Mouse (Mus musculus) left cerebral cortex, adult 18-20 months (tissue): ENCODE results near the gene Rab3a. TPM values are rescaled to one million over a fixed set of nuclear protein-coding genes. Genes with fewer than 3 reads are reported as not detected.
A peak's percentile ranks its signal among the peaks of the same experiment; 100 is the strongest.

Source experiments
- DNase-seq, 2 experiments: peaks; one replicate each; pipeline ENCODE4 v3.0.0; 2021 to 2022; ENCODE audit warnings: low spot score in 2 of 2, mixed read lengths in 1 of 2
- total RNA-seq, 2 experiments: library from RNA; stranded (reverse); gene quantifications; 2 replicates each; pipeline ENCODE4 v1.2.3; 2021

Gene Rab3a
- total RNA-seq, 2 experiments from 2014 or later = 870 to 892 TPM

GRCm38 (mm10) chr8:70757523-70758307, 3.2 kb downstream of the Rab3a start:
- peak in 1 of 2 experiments; percentile 36 for DNase-seq

DNA sequence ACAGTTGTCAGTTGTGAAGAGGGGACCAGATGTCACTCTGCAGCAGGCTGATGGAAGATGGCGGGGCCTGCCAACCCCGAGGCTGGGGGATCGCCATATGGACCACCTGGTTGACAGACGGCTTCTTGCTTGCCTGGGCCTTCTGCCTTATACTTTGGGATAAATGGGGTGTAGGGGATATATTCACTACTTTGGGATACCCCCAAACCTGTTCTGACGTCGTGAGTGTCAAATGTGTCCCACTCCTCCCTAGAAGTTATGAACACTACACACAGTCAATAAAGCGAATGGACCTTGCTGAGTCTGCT, 3.8 kb downstream of the Rab3a start:
- DNase-seq = peak in 1 of 2 experiments; percentile 3

- DNase-seq = no peak
Observed at GRCm38 (mm10) chr8:70758616-70759561, 4.4 kb downstream of the Rab3a start.

- DNase-seq = no peak
Observed at GRCm38 (mm10) chr8:70760350-70760749, 5.9 kb downstream of the Rab3a start.

DNA sequence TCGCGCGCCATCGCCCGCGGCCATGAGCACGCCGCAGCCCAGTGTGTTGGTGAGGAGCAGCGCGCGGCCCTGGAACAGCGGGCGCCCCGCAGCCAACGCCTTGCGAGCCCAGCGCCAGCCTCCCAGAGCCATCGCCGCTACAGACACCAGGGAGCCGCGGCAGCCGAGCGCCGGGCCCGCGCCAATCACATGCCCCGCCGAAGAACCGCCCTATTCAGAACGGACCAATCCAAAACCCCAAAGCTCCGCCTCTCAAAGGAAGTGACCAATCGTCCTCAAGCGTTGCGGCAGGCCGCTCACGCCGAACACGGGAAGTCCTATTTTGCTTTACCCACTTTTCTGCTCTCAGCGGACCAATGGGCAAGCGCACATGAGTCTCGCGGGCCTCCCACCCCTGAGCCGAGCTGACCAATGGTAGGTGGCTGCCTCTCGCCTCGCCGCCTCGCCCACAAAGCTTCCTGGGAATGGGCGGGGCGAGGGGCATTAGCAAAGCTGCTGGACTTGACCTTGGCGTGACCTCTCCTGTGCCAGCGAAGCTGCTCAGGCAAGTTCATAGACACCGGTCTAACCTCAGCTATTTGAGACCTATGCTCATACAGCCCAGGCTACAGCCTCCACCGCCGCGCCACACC, 6.4 kb downstream of the Rab3a start, which contains the start of gene Mpv17l2:
TSS of gene Mpv17l2 (minus strand) at position 172 of the 632 bp plus-strand sequence.
- DNase-seq = peak; percentile 92 to 97

DNA sequence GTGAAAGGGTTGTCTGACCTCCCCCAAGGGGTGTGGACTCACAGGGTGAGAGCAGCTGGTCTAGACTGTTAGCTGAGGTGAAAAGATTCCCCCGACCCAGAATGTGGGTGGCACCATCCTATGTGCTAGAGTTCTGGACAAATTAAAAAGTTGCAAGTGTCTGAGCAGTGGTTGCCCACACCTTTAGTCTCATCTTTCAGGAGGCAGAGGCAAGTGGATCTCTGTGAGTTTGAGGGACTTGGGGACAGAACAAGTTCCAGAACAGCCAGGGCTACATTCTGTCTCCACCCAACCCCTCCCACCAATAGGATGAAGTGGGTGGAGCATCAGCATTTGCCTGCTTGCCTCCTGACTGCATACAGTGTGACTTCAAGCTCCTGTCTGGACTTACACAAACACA, 7.6 kb downstream of the Rab3a start:
- no peak for DNase-seq

GRCm38 (mm10) chr8:70763354-70763753, 8.9 kb downstream of the Rab3a start:
- DNase-seq = peak in 1 of 2 experiments; percentile 70

DNA sequence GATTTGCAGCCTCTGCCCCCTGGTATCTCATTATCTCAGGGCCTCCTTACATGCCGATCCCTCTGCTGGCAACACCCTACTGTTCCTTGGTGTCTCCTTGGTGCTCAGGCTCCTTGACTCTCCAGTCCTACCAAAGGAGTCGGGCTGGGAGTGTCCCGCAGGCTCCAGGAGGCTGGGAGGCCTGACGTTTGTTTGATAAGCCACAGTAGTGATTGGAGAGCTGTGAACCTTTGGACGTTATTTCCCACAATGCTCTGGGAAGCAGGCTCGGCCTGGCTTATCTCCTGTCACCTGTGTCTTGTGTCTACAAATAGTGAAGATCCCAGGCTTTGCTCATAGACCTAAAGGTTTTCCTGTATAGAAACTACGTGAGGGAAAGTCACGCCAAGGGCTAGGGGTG, 9.5 kb downstream of the Rab3a start:
- no peak for DNase-seq

- DNase-seq = no peak
Observed at GRCm38 (mm10) chr8:70764676-70765075, 10.2 kb downstream of the Rab3a start.

DNA sequence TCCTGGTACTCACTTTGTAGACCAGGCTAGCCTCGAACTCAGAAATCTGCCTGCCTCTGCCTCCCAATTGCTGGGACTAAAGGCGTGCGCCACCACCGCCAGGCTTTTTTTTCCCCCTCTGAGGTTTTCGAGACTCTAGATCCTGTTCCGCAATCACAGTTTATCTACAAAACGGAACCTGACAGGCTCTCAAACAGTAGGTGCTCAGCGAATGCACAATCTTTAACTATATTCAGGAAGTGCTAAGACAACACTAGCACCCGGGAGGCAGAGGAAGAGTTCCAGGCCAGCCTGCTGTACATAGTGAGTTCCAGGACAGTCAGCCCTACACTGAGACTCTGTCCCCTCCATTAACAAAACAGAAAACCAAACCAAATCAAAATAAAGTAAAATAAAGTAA, 10.8 kb downstream of the Rab3a start:
- DNase-seq = no peak

GRCm38 (mm10) chr8:70765838-70766570, 11.5 kb downstream of the Rab3a start:
- no peak for DNase-seq

DNA sequence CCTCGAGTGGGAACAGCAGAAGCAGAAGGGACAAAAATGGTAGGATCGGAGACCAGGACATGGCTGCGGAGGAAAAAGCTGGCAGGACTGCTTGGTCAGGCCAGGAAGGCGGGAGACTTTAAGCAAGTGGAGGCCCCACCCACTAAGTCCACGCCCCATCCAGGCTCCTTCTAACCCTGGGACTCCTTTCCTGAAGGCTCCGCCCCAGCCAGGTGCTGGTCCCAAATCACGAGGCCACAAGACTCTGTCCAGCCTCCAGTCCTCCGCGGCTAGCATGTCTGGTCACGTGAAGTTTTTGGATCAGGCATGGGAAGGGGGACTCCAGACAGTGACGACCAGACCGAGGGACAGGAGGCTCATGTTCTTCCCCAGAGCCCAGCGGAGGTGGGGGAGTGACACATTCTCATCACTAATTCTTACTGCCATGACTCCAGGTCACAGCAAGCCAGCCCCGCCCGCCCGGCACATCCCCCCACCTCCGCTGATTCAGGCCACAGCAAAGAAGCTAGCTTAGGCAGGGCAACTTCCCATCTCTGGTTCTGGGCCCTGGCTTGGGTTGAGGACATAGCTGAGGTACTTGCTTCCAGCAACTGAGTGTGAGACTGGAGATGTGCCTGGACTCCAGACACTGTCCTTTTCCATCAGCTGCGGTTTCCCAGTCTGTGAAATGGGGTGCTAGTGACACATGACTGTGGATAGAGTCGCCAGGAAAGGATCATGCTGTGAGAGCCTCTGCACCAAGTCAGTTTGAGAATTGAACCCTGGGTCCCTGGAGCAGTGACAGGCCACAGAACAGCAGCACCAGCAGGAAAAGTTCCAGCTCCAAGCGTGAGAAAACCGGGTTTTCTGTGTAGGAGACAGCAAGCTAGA, 12.3 kb downstream of the Rab3a start:
- DNase-seq = no peak

DNA sequence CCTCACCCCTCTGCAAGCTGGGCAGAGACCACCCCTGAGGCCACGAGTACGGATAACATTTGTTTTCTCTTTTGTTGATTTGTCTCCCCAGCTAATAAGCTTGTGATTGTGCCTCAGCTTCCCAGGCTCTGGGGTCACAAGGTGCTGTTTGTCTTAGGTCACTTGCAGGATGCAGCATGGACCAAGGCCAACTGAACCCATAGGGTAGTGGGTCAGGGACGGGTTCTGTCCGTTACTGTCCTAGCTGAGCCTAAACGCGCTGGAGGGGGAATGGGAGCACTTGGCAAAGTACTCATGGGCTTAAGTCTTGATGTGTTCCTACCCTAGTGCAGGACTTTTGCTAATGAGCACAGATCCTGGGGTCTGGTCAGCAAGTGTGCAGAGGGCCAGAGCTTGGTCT, 13.0 kb downstream of the Rab3a start:
- no peak for DNase-seq

DNA sequence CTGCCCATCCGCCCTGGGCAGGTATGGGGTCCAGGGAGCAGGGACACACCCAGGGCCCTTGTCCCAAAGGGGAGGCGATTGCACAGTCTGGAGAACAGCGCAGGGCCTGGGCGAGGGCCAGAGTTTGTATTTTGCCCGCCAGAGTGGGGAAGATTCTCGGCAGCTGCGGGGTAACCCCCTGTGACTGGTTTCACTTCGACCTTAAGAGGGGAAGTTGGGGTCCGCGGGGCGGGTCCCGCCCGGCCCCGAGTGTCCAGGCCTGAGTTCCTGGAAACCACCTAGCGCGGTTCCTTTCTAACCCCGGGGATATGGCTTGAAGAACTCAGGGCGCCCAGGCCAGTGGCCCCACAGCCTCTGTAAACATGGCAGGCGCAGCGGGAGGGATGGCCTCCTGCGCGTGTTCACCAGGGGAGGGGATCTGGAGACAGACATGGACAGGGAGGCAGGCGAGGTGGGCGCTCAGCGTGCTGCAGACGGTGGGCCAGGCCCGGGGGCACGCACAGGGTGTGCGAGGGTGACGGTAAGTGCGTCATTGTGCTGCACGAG, 13.8 kb downstream of the Rab3a start:
- DNase-seq = no peak

GRCm38 (mm10) chr8:70768956-70769355, 14.5 kb downstream of the Rab3a start:
- DNase-seq = no peak

- peak; percentile 97 to 99 for DNase-seq
Observed at GRCm38 (mm10) chr8:70769359-70769758, 14.9 kb downstream of the Rab3a start.

- DNase-seq = no peak
Observed at GRCm38 (mm10) chr8:70769858-70770257, 15.4 kb downstream of the Rab3a start.

DNA sequence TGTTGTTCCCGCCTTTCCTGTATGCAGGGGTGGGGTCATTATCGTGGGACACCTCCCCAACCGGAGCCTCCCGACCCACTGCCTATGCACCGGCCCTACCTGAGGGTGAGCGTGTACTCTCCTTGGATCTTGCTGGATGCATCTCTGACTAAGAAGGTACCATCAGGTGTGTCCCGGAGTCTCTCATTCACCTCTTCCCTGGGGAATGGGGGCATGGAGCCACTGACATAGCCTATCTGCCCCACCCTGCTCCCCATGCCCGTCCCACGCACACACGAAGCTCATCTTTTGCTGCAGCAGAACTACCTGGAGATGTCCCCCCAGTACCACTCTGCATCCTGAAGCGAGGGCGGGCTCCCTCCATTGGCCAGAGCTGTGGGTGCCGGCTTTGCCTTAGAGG, 16.3 kb downstream of the Rab3a start:
- no peak for DNase-seq

DNA sequence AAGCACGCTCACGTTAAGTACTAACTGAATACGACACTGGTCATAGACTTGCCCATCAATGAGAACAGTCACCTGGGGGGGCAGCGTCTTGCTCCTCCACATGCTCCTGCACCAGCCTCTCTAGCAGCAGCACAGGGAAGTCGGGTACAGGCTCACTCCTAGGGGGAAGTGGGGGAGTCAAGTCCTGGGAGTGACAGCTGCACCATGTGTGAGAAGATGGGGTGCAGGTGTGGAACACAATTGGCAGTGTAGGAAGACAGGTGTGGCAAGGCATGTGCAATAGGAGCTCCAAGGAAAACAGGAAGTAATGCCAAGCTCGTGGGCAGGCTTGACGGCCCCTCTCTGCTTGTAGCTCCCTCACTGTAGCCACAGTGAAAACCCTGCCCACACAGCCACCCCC, 16.7 kb downstream of the Rab3a start:
- no peak for DNase-seq

- DNase-seq = no peak
Observed at GRCm38 (mm10) chr8:70772075-70772474, 17.6 kb downstream of the Rab3a start.
